Mouse (Mus musculus) cerebellum, adult 9-11 months (tissue): ENCODE results near the gene A4galt.
A peak's percentile ranks its signal among the peaks of the same experiment; 100 is the strongest.

Experiments used
- DNase-seq: peaks from one replicate; pipeline ENCODE4 v3.0.0; 2022

Gene A4galt

GRCm38 (mm10) chr15:83224136-83224766, 27.3 kb downstream of the A4galt start:
- DNase-seq = no peak

- DNase-seq = no peak
These were observed 28.2 kb downstream of the A4galt start for GRCm38 (mm10) chr15:83223208-83223962.

GRCm38 (mm10) chr15:83221721-83222120, 29.9 kb downstream of the A4galt start:
- DNase-seq = no peak

DNA sequence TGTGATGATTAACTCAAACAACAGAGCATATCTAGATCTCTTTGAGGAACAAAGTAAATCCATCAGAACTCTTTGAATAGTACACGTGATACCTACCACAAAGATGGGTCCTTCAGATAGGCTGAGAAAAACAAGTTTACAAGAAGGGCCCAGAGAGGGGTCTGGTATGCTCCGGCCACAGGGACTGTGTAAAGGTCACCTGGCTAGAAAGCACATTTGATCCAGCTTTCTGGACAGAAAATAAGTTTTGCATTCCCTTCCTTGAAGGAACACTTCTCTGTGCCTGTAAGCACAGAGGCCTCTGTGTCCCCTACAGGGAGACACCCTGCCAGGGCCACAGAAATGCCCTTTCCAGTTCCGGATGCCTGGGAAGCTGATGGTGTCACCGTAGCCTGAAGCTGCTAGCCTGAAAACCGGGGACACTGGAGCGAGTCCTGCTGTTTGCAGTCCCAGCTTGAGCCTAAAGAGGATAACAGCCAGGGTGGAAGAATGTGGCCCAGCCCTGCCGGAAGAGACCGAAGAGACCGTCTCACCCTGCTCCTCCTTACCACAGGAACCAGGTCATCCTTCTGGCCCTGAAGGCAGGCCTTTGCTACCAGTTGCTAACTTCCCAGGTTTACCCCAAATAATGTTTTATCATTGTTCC, 31.1 kb downstream of the A4galt start:
- DNase-seq = no peak

DNA sequence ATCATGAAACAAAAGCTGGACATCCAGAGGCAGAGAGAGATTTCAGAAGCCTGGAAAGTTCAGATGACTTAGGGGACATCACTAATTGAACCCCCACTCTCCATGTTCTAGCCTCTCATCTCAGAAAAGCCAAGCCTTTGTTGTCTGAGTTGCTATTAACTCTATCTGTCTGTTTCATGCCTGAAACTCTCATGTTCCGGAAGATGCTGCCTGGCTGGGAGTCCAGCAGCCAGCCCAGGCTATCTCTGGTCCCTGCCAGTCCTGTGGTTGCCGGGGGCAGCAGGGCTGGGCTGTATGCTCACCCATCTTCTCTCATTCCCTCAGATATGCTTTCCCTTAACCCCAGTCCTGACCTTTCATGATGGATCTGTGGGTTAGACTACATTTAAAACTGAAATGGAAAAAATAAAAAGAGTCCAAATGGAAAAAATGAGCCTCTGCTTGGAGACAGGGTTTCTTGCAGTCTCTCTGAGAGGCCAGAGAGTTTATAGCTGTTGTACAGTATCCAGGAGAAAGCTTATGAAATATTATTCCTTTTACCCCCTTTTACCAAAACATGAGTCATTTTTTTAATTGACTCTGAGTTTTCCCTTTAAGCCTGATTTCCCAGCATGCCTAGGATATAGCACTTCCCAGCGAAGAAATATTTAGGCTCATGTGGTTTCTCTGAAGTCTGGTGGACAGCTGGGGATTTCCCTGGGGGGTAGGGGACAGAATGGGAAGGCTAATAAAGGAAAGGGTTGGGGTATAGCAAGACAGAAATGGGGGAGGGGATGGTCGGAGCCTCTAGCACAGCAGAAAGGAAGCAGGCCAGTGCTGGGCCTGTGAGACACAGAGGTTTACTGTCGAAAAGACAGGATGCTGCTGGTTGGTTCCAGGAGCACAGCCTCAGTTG, 36.0 kb downstream of the A4galt start:
- DNase-seq = no peak

- no peak for DNase-seq
These were observed 41.3 kb downstream of the A4galt start for GRCm38 (mm10) chr15:83210229-83210628.

DNA sequence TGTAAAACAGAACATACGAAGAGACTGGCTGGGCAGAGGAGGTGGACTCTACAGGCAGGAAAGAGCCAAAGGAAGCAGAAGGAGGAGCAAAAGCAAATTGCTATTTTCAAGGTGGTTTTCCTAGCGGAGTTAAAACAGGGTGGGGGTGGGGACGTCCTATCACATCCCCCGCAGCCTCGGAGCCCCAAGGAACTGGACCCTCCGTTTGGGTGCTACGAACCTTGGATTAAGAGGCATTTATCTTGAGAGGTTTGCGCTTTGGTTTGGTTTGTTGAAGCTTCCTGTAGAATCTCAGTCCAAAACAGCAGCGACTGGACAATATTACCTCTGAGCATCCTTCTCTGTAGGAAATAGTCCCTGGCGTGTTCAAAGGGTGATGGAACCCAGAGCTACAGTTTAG, 41.9 kb downstream of the A4galt start:
- DNase-seq = no peak

GRCm38 (mm10) chr15:83209092-83209695, 42.4 kb downstream of the A4galt start:
- no peak for DNase-seq

GRCm38 (mm10) chr15:83204731-83205451, 46.7 kb downstream of the A4galt start:
- peak; percentile 63 for DNase-seq

DNA sequence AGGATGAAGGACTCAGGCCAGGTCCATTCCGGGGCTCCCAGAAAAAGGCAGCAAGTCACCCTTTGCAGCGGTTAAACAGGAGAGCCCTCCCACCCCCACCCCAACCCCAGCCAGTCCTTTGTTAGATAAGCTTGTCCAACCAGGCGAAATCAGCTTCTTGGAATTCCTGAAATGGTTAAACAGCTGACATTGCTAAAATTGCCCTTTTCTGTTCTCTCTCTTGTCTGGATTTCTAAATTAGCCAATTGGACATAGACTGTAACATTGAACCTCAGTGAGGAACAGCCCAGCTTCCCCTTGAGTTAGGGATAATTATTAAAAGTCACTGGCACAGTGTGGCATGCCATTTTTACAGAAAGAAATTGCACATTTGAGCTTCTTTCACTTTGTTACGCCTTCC, 49.2 kb downstream of the A4galt start:
- DNase-seq = no peak

DNA sequence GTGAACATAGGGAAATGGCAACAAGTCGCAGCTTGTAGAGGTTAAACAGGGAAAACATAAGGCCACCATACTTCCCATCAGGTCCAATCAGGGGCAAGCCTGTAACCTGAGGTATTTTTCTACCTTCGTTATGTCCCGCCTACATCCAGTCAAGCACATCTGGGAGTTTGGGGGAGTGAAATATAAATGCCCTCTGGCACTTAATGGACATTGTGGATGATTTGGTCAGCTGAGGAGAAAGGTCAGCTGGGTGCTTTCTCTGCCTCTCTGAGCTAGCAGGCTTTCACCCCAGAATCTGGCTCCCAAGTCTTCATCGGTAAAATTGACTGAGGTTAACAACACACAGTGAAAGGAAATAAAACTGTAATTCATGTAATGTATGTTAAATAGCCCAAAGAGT, 58.2 kb downstream of the A4galt start:
- DNase-seq = no peak

DNA sequence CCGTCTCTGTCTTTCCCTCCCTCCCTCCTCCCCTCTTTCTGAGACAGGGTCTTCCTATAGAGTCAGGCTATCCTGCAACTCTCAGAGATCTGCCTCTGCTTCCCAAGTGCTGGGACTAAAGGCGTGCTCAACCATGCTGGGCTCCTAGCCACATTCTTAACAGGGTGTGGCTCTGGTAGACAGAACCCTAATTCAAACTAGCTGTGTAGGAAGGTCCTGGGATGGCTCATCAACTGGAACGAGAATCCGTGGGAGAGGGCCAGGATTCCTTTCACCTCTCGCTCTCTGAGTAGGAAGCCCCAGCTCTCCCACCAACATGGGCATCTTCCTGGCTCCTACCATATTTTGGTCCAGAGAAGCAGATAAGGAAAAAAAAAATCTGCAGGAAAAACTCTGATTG, 69.2 kb downstream of the A4galt start:
- DNase-seq = no peak

DNA sequence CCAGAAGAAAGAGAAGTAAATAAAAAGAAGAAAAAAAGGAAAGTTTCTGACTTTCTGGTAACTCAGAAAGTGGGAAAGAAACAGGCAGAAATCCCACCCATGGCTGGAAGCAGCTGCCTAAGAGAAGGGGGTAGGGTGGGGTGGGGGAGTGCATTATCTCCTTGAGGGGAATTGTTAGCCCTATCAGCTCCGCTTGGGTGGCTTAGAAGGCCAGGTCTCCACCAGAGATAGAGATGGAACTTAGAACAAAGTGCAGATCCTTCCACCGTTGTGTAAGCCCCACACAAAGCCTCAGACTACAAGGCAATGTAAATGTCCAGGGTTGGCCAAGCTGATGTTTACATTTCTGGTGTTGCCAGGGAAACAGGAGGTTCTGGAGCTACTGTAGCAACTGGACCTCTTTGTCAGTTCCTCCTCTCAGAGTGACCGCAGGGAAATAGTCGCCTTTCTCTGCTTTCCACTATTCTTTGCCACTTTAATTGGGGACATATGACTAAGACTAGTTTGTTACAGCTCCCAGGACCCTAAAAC, 69.7 kb downstream of the A4galt start:
- DNase-seq = no peak

GRCm38 (mm10) chr15:83180004-83180403, 71.6 kb downstream of the A4galt start:
- DNase-seq = no peak
